Mouse (Mus musculus): ENCODE measurements around the gene Zfp97.
"Not testable (repeated sequence)": the region's sequence is repeated elsewhere in the genome, so short reads cannot be mapped to it uniquely, and the experiment has no call there.

The Zfp97 gene

GRCm38 (mm10) chr17:17120830-17121502 is at the start of gene Zfp97:
TSS of gene Zfp97 (plus strand) at chr17:17121415.
- not testable (repeated sequence) for DNase-seq (ENCODE audit: low read depth, low spot score)

- DNase-seq (ENCODE audit: low read depth, low spot score): not testable (repeated sequence)
These were observed 57.7 kb downstream of the Zfp97 start for GRCm38 (mm10) chr17:17178757-17179413.

GRCm38 (mm10) chr17:17194761-17195160 is 73.5 kb downstream of the Zfp97 start:
- DNase-seq (ENCODE audit: low read depth, low spot score): not testable (repeated sequence)

DNA sequence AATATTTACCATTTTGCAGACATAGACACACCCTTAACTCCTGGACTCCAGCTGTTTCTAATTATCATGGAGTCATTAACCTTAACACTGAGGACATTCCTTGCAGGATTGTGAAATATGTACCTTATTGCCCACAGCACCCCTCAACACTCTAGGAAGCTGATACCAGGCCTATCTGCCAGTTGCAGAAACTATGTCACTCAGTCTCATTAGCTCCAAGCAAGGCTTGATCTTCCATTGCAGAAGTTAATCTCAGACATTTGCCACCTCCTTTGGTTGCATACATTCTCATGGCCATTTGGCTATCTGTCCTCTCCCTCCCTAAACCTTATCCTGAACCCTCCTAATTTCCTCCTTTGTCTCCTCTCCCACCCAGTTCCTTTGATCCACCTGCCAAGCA is 74.0 kb downstream of the Zfp97 start:
- no peak for DNase-seq (ENCODE audit: low read depth, low spot score)

GRCm38 (mm10) chr17:17196111-17196510 is 74.9 kb downstream of the Zfp97 start:
- not testable (repeated sequence) for DNase-seq (ENCODE audit: low read depth, low spot score)

Data from WW6 (cell line).